Mouse (Mus musculus): ENCODE results near the gene Prf1. TPM values are rescaled to one million over a fixed set of nuclear protein-coding genes. Genes with fewer than 3 reads are reported as not detected.

Gene Prf1
- polyA plus RNA-seq, 1 experiment from 2014 or later: 0.14 TPM

DNA sequence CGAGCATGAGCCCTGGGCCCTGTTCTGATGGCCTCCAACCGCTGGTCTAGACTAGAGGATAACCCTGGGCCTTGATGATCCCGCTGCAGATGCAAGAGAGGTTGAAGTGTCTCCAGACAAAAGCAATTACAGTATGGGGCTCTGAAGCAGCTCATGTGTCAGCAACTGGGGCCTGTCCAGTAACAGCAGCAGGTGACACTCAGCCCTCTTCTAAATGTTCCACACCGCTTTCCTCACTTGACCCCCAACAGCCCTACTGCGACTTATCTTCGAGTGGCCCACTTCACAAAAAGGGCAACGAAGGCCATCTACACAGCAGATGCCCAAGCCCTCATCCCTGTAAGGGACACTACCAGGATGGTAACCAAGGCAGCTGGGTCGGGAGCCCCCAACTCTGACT lies 47.5 kb downstream of the Prf1 start:
- Histone ChIP-seq H3K4me1 (ENCODE audit: control insufficient read depth, insufficient read depth, low read length) (no peaks in the 10 kb centered on the region), H3K36me3 (ENCODE audit: control insufficient read depth, insufficient read depth, low read length) (peaks cover 27% of the 10 kb centered on the region), H3K27ac (replicated peaks; ENCODE audit: low read depth, low read length) (no peak overlapping the region), H3K27me3 (replicated peaks; ENCODE audit: control insufficient read depth, insufficient read depth, low read length) (no peaks in the 10 kb centered on the region), H3K9ac (ENCODE audit: low read depth, low read length) (no peak overlapping the region), H3K4me2 (ENCODE audit: low read depth, low read length) (no peak overlapping the region), H3K9me3 (ENCODE audit: control insufficient read depth, low read length) (no peaks in the 10 kb centered on the region), H3K4me3 (ENCODE audit: low read depth, low read length) (no peak overlapping the region)
- no peak for DNase-seq (ENCODE audit: low spot score)
- ATAC-seq (ENCODE audit: low read depth): no peak
- 75% methylated on average over 8 of the region's 8 CpGs for WGBS

DNA sequence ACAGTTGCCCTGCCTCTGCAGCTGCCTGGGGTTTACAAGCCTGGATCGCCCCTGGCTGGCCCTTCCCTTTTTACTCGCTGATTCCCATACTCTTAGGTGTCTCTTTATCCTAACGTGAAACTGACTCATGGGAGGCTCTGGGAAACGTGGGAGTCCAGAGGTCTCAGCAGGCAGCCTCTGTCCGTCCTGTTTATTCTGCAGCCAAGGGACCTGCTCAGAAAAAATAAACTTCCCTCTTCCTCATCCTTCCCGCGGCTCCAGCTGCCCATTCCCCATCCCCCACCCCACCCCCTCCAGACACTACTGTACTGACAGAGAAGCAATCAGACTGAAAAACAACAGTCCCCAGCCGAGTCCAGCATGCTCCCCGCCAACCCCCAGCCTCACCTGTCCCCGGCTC lies 48.7 kb downstream of the Prf1 start:
- no peaks in the 10 kb centered on the region for H3K4me1 ChIP-seq (ENCODE audit: control insufficient read depth, insufficient read depth, low read length)
- no peak overlapping the region for H3K4me2 ChIP-seq (ENCODE audit: low read depth, low read length)
- ATAC-seq (ENCODE audit: low read depth) (no peak), DNase-seq (ENCODE audit: low spot score) (no peak)
- no peaks in the 10 kb centered on the region for H3K9me3 ChIP-seq (ENCODE audit: control insufficient read depth, low read length)
- peaks cover 33% of the 10 kb centered on the region for H3K36me3 ChIP-seq (ENCODE audit: control insufficient read depth, insufficient read depth, low read length)
- no peak overlapping the region for H3K27ac ChIP-seq (replicated peaks; ENCODE audit: low read depth, low read length)
- WGBS: 25% methylated on average over 10 of the region's 10 CpGs
- H3K4me3 ChIP-seq (ENCODE audit: low read depth, low read length): no peak overlapping the region
- no peak overlapping the region for H3K9ac ChIP-seq (ENCODE audit: low read depth, low read length)
- no peaks in the 10 kb centered on the region for H3K27me3 ChIP-seq (replicated peaks; ENCODE audit: control insufficient read depth, insufficient read depth, low read length)

GRCm38 (mm10) chr10:61351216-61351615 lies 53.6 kb downstream of the Prf1 start:
- Histone ChIP-seq H3K9ac (ENCODE audit: low read depth, low read length) (no peak overlapping the region), H3K36me3 (ENCODE audit: control insufficient read depth, insufficient read depth, low read length) (peaks cover 52% of the 10 kb centered on the region), H3K9me3 (ENCODE audit: control insufficient read depth, low read length) (no peaks in the 10 kb centered on the region), H3K4me1 (ENCODE audit: control insufficient read depth, insufficient read depth, low read length) (no peaks in the 10 kb centered on the region), H3K27ac (replicated peaks; ENCODE audit: low read depth, low read length) (no peak overlapping the region), H3K4me3 (ENCODE audit: low read depth, low read length) (no peak overlapping the region), H3K4me2 (ENCODE audit: low read depth, low read length) (no peak overlapping the region), H3K27me3 (replicated peaks; ENCODE audit: control insufficient read depth, insufficient read depth, low read length) (no peaks in the 10 kb centered on the region)
- WGBS: 63% methylated on average over 4 of the region's 4 CpGs
- no peak for DNase-seq (ENCODE audit: low spot score)
- ATAC-seq (ENCODE audit: low read depth): no peak

Other genes with a start within 250 kb of the Prf1 start
- 25.8 and 26.4 TPM in 2 replicates for gene Pcbd1, start 208.5 kb upstream of the Prf1 start, polyA plus RNA-seq (2014; fragmentation: Nextera tagmentation; extraction: Ambion mirVana)
- 64.3 and 73.8 TPM in 2 replicates for gene Sgpl1, start 150.1 kb upstream of the Prf1 start, polyA plus RNA-seq (2014; fragmentation: Nextera tagmentation; extraction: Ambion mirVana)
- gene Tbata, start 125.9 kb upstream of the Prf1 start, polyA plus RNA-seq (2014; fragmentation: Nextera tagmentation; extraction: Ambion mirVana): 0.29 and 1.2 TPM in 2 replicates
- 7.2 and 7.3 TPM in 2 replicates for gene Adamts14, start 24.4 kb upstream of the Prf1 start, polyA plus RNA-seq (2014; fragmentation: Nextera tagmentation; extraction: Ambion mirVana)
- 20.7 and 21.1 TPM in 2 replicates for gene Pald1, start 85.7 kb downstream of the Prf1 start, polyA plus RNA-seq (2014; fragmentation: Nextera tagmentation; extraction: Ambion mirVana)
- gene Nodal, start 120.1 kb downstream of the Prf1 start, polyA plus RNA-seq (2014; fragmentation: Nextera tagmentation; extraction: Ambion mirVana): 0.10 and 0.13 TPM in 2 replicates
- gene Eif4ebp2, start 154.8 kb downstream of the Prf1 start, polyA plus RNA-seq (2014; fragmentation: Nextera tagmentation; extraction: Ambion mirVana): 43.3 and 46.9 TPM in 2 replicates
- gene Lrrc20, start 178.0 kb downstream of the Prf1 start, polyA plus RNA-seq (2014; fragmentation: Nextera tagmentation; extraction: Ambion mirVana): 9.7 TPM in 2 replicates

All from embryonic facial prominence, embryonic 14.5 days (tissue).